Mouse (Mus musculus) neural tube, postnatal 0 days (tissue): ENCODE measurements around the gene Ldah. TPM values are rescaled to one million over a fixed set of nuclear protein-coding genes. Genes with fewer than 3 reads are reported as not detected.

Experiments
- polyA plus RNA-seq: library from polyadenylated mRNA; unstranded; fragments of >200 nt; fragmentation: Nextera tagmentation; extraction: Ambion mirVana; gene quantifications from 2 replicates; pipeline ENCODE4 v1.2.1, GENCODE M21; 2015

Gene Ldah
- 63.3 and 67.7 TPM in 2 replicates for polyA plus RNA-seq

GRCm38 (mm10) chr12:8207978-8208403 is at the start of gene Ldah:
Gene Ldah (plus strand): TSS chr12:8208107.

GRCm38 (mm10) chr12:8301841-8302431 is 94.0 kb downstream of the Ldah start, which contains the start of gene Gdf7:
Gene Gdf7 (minus strand): TSS chr12:8301954.

GRCm38 (mm10) chr12:8313270-8313771 is 105.4 kb downstream of the Ldah start, which contains the start of gene Hs1bp3:
Gene Hs1bp3 (plus strand): TSS chr12:8313432.

Other genes with a start within 250 kb of the Ldah start
- gene Apob, start 230.5 kb upstream of the Ldah start, polyA plus RNA-seq, result 0.01 and 0.24 TPM in 2 replicates
- 0.25 and 0.32 TPM in 2 replicates for gene Gdf7, start 93.8 kb downstream of the Ldah start, polyA plus RNA-seq
- 7.2 and 7.8 TPM in 2 replicates for gene Hs1bp3, start 105.3 kb downstream of the Ldah start, polyA plus RNA-seq